Mouse (Mus musculus): ENCODE results near the gene Ceacam1. TPM values are rescaled to one million over a fixed set of nuclear protein-coding genes. Genes with fewer than 3 reads are reported as not detected.
"Not testable (repeated sequence)": the region's sequence is repeated elsewhere in the genome, so short reads cannot be mapped to it uniquely, and the experiment has no call there.

Gene Ceacam1
- polyA plus RNA-seq (2016; fragmentation: Nextera tagmentation; extraction: Ambion mirVana): 0.94 and 1.1 TPM in 2 replicates

- H3K27me3 ChIP-seq; H3K36me3 ChIP-seq; H3K4me2 ChIP-seq (replicated peaks); H3K4me3 ChIP-seq; H3K4me1 ChIP-seq; H3K27ac ChIP-seq; H3K9ac ChIP-seq; H3K9me3 ChIP-seq: not testable (repeated sequence)
- ATAC-seq (ENCODE audit: insufficient number of reproducible peaks, insufficient read depth, low FRiP score, low TSS enrichment): peak; percentile 53; the same call in 1 of the 2 replicates
- 26% methylated on average over 5 of the region's 5 CpGs for WGBS
Observed at GRCm38 (mm10) chr7:25477091-25477751, at the start of gene Ceacam1. Ceacam1 (minus strand) TSS chr7:25477603.

GRCm38 (mm10) chr7:25516070-25516777, 38.8 kb upstream of the Ceacam1 start:
- not testable (repeated sequence) for H3K36me3 ChIP-seq; H3K4me2 ChIP-seq (replicated peaks); ATAC-seq (ENCODE audit: insufficient number of reproducible peaks, insufficient read depth, low FRiP score, low TSS enrichment); H3K9me3 ChIP-seq; H3K9ac ChIP-seq; H3K4me3 ChIP-seq; H3K27ac ChIP-seq; H3K4me1 ChIP-seq; H3K27me3 ChIP-seq
- WGBS: 52% methylated on average over 2 of the region's 5 CpGs

GRCm38 (mm10) chr7:25515667-25516066, 38.3 kb upstream of the Ceacam1 start:
- not testable (repeated sequence) for H3K27me3 ChIP-seq; ATAC-seq (ENCODE audit: insufficient number of reproducible peaks, insufficient read depth, low FRiP score, low TSS enrichment); H3K4me1 ChIP-seq; H3K36me3 ChIP-seq; H3K4me2 ChIP-seq (replicated peaks); H3K27ac ChIP-seq; H3K9ac ChIP-seq; H3K4me3 ChIP-seq; H3K9me3 ChIP-seq
- 44% methylated on average over 1 of the region's 1 CpGs for WGBS

- H3K9ac ChIP-seq: no peak overlapping the region
- no peaks in the 10 kb centered on the region for H3K4me1 ChIP-seq
- H3K36me3 ChIP-seq: no peaks in the 10 kb centered on the region
- H3K9me3 ChIP-seq: no peaks in the 10 kb centered on the region
- no peak for ATAC-seq (ENCODE audit: insufficient number of reproducible peaks, insufficient read depth, low FRiP score, low TSS enrichment)
- no peak overlapping the region for H3K4me3 ChIP-seq
- 67% methylated on average over 3 of the region's 3 CpGs for WGBS
- no peak overlapping the region for H3K27ac ChIP-seq
- H3K4me2 ChIP-seq (replicated peaks): no peak overlapping the region
- no peaks in the 10 kb centered on the region for H3K27me3 ChIP-seq
Observed at GRCm38 (mm10) chr7:25509925-25510324, 32.5 kb upstream of the Ceacam1 start.

- WGBS: 92% methylated on average over 1 of the region's 1 CpGs
- H3K36me3 ChIP-seq: no peaks in the 10 kb centered on the region
- H3K9me3 ChIP-seq: no peaks in the 10 kb centered on the region
- ATAC-seq (ENCODE audit: insufficient number of reproducible peaks, insufficient read depth, low FRiP score, low TSS enrichment): no peak
- H3K27ac ChIP-seq: no peak overlapping the region
- no peak overlapping the region for H3K9ac ChIP-seq
- no peak overlapping the region for H3K4me2 ChIP-seq (replicated peaks)
- no peak overlapping the region for H3K4me3 ChIP-seq
- H3K27me3 ChIP-seq: no peaks in the 10 kb centered on the region
- H3K4me1 ChIP-seq: no peaks in the 10 kb centered on the region
Observed at GRCm38 (mm10) chr7:25494649-25495048, 17.2 kb upstream of the Ceacam1 start.

- WGBS: no CpG with 5 or more reads among the region's 1 CpGs
- not testable (repeated sequence) for H3K27me3 ChIP-seq; H3K36me3 ChIP-seq; H3K9ac ChIP-seq; H3K4me3 ChIP-seq; H3K4me1 ChIP-seq; H3K9me3 ChIP-seq; H3K27ac ChIP-seq; H3K4me2 ChIP-seq (replicated peaks); ATAC-seq (ENCODE audit: insufficient number of reproducible peaks, insufficient read depth, low FRiP score, low TSS enrichment)
Observed at GRCm38 (mm10) chr7:25490698-25491097, 13.3 kb upstream of the Ceacam1 start.

- not testable (repeated sequence) for H3K9ac ChIP-seq; H3K4me1 ChIP-seq; H3K9me3 ChIP-seq; H3K27me3 ChIP-seq; ATAC-seq (ENCODE audit: insufficient number of reproducible peaks, insufficient read depth, low FRiP score, low TSS enrichment); H3K36me3 ChIP-seq; H3K27ac ChIP-seq; H3K4me2 ChIP-seq (replicated peaks); H3K4me3 ChIP-seq
- 88% methylated on average over 3 of the region's 3 CpGs for WGBS
Observed at GRCm38 (mm10) chr7:25489382-25489781, 12.0 kb upstream of the Ceacam1 start.

- H3K4me1 ChIP-seq: no peaks in the 10 kb centered on the region
- H3K27me3 ChIP-seq: no peaks in the 10 kb centered on the region
- no peak overlapping the region for H3K4me2 ChIP-seq (replicated peaks)
- ATAC-seq (ENCODE audit: insufficient number of reproducible peaks, insufficient read depth, low FRiP score, low TSS enrichment): no peak
- H3K4me3 ChIP-seq: no peak overlapping the region
- H3K9ac ChIP-seq: no peak overlapping the region
- H3K36me3 ChIP-seq: no peaks in the 10 kb centered on the region
- no peaks in the 10 kb centered on the region for H3K9me3 ChIP-seq
- no peak overlapping the region for H3K27ac ChIP-seq
- 6% methylated on average over 1 of the region's 1 CpGs for WGBS
Observed at GRCm38 (mm10) chr7:25486186-25486585, 8.8 kb upstream of the Ceacam1 start.

- ATAC-seq (ENCODE audit: insufficient number of reproducible peaks, insufficient read depth, low FRiP score, low TSS enrichment): no peak
- Histone ChIP-seq H3K4me1 (no peaks in the 10 kb centered on the region), H3K4me3 (no peak overlapping the region), H3K36me3 (no peaks in the 10 kb centered on the region), H3K4me2 (replicated peaks) (no peak overlapping the region), H3K9me3 (no peaks in the 10 kb centered on the region), H3K9ac (no peak overlapping the region), H3K27me3 (no peaks in the 10 kb centered on the region), H3K27ac (no peak overlapping the region)
- WGBS: 41% methylated on average over 5 of the region's 5 CpGs
Observed at GRCm38 (mm10) chr7:25485061-25485460, 7.7 kb upstream of the Ceacam1 start.

GRCm38 (mm10) chr7:25483133-25483735, 5.8 kb upstream of the Ceacam1 start:
- H3K4me2 ChIP-seq (replicated peaks): no peak overlapping the region
- no peaks in the 10 kb centered on the region for H3K4me1 ChIP-seq
- H3K4me3 ChIP-seq: no peak overlapping the region
- H3K9ac ChIP-seq: no peak overlapping the region
- H3K27ac ChIP-seq: no peak overlapping the region
- ATAC-seq (ENCODE audit: insufficient number of reproducible peaks, insufficient read depth, low FRiP score, low TSS enrichment): no peak; the same call in 1 of the 2 replicates
- H3K9me3 ChIP-seq: no peaks in the 10 kb centered on the region
- no peaks in the 10 kb centered on the region for H3K36me3 ChIP-seq
- no peaks in the 10 kb centered on the region for H3K27me3 ChIP-seq
- 80% methylated on average over 8 of the region's 8 CpGs for WGBS

- ATAC-seq (ENCODE audit: insufficient number of reproducible peaks, insufficient read depth, low FRiP score, low TSS enrichment); H3K9me3 ChIP-seq; H3K36me3 ChIP-seq; H3K4me2 ChIP-seq (replicated peaks); H3K9ac ChIP-seq; H3K27ac ChIP-seq; H3K4me1 ChIP-seq; H3K4me3 ChIP-seq; H3K27me3 ChIP-seq: not testable (repeated sequence)
- 59% methylated on average over 8 of the region's 8 CpGs for WGBS
Observed at GRCm38 (mm10) chr7:25480791-25481190, 3.4 kb upstream of the Ceacam1 start.

GRCm38 (mm10) chr7:25479440-25479839, 2.0 kb upstream of the Ceacam1 start:
- H3K27me3 ChIP-seq: no peaks in the 10 kb centered on the region
- no peak overlapping the region for H3K9ac ChIP-seq
- WGBS: 0% methylated on average over 1 of the region's 1 CpGs
- no peaks in the 10 kb centered on the region for H3K4me1 ChIP-seq
- H3K4me3 ChIP-seq: no peak overlapping the region
- no peak overlapping the region for H3K4me2 ChIP-seq (replicated peaks)
- no peaks in the 10 kb centered on the region for H3K9me3 ChIP-seq
- no peak overlapping the region for H3K27ac ChIP-seq
- no peaks in the 10 kb centered on the region for H3K36me3 ChIP-seq
- ATAC-seq (ENCODE audit: insufficient number of reproducible peaks, insufficient read depth, low FRiP score, low TSS enrichment): no peak
